ENCODE assay signal across 25 mouse cellular contexts in genomic region chr2:132705251-132705992, GRCm38 (mm10). TPM values are rescaled to one million over a fixed set of nuclear protein-coding genes. Genes with fewer than 3 reads are reported as not detected.
A peak's percentile ranks its signal among the peaks of the same experiment; 100 is the strongest.
DNase-seq lines count a peak whose midpoint lies in the region; ATAC-seq and TF ChIP-seq lines count a peak whose summit lies in the region.
"Had no signal": no experiment of that assay in that cellular context is flagged by ENCODE, and none has a peak within 500 bp of the region (broad histone marks: within the 10 kb centered on the region; RNA-seq: fewer than 3 reads in every experiment).

No protein-coding gene starts in this region.

- no peak for ATAC-seq in hindbrain, postnatal 0 days
- ATAC-seq in hindbrain, embryonic 11.5 days (ENCODE audit: low FRiP score), result no peak
- ATAC-seq in midbrain, embryonic 11.5 days (ENCODE audit: low FRiP score), result no peak
- no peak for ATAC-seq in midbrain, embryonic 14.5 days (ENCODE audit: low FRiP score, low TSS enrichment)
- ATAC-seq: intestine, embryonic 15.5 days; midbrain, embryonic 13.5 days had no signal

- H3K36me3 ChIP-seq in hindbrain, postnatal 0 days (ENCODE audit: insufficient read depth, low read length), result no peaks in the 10 kb centered on the region
- H3K36me3 ChIP-seq in hindbrain, embryonic 11.5 days (ENCODE audit: control insufficient read depth, insufficient read depth, low read length), result no peaks in the 10 kb centered on the region
- H3K36me3 ChIP-seq in midbrain, embryonic 11.5 days (ENCODE audit: control insufficient read depth, insufficient read depth, low read length), result no peaks in the 10 kb centered on the region
- H3K36me3 ChIP-seq in midbrain, embryonic 14.5 days (ENCODE audit: control insufficient read depth, insufficient read depth, low read length), result no peaks in the 10 kb centered on the region
- H3K36me3 ChIP-seq: embryonic facial prominence, embryonic 13.5 days; hindbrain, embryonic 15.5 days; intestine, embryonic 15.5 days had no signal

- no peaks in the 10 kb centered on the region for H3K27me3 ChIP-seq in hindbrain, postnatal 0 days (ENCODE audit: insufficient read depth, low read length)
- no peaks in the 10 kb centered on the region for H3K27me3 ChIP-seq in hindbrain, embryonic 11.5 days (ENCODE audit: control insufficient read depth, insufficient read depth, low read length)
- H3K27me3 ChIP-seq in midbrain, embryonic 11.5 days (ENCODE audit: control insufficient read depth, insufficient read depth, low read length), result no peaks in the 10 kb centered on the region
- no peaks in the 10 kb centered on the region for H3K27me3 ChIP-seq in midbrain, embryonic 14.5 days (ENCODE audit: control insufficient read depth, insufficient read depth, low read length)
- H3K27me3 ChIP-seq: embryonic facial prominence, embryonic 13.5 days; forebrain, embryonic 12.5 days; hindbrain, embryonic 15.5 days; intestine, embryonic 15.5 days; limb, embryonic 12.5 days; midbrain, embryonic 13.5 days; neural tube, embryonic 12.5 days had no signal

- H3K9ac ChIP-seq in hindbrain, postnatal 0 days (replicated peaks; ENCODE audit: low read length), result no peak overlapping the region
- H3K9ac ChIP-seq in hindbrain, embryonic 11.5 days (ENCODE audit: low read depth, low read length), result no peak overlapping the region
- H3K9ac ChIP-seq in midbrain, embryonic 11.5 days (ENCODE audit: low read length), result no peak overlapping the region
- H3K9ac ChIP-seq in midbrain, embryonic 14.5 days (replicated peaks; ENCODE audit: low read length), result no peak overlapping the region
- H3K9ac ChIP-seq: embryonic facial prominence, embryonic 13.5 days; forebrain, embryonic 12.5 days; hindbrain, embryonic 15.5 days; intestine, embryonic 15.5 days; limb, embryonic 12.5 days; liver, postnatal 0 days; midbrain, embryonic 13.5 days; neural tube, embryonic 12.5 days had no signal

- no peaks in the 10 kb centered on the region for H3K4me1 ChIP-seq in hindbrain, postnatal 0 days (ENCODE audit: insufficient read depth, low read length)
- no peaks in the 10 kb centered on the region for H3K4me1 ChIP-seq in hindbrain, embryonic 11.5 days (replicated peaks; ENCODE audit: control insufficient read depth, insufficient read depth, low read length)
- H3K4me1 ChIP-seq in midbrain, embryonic 11.5 days (ENCODE audit: control insufficient read depth, insufficient read depth, low read length), result no peaks in the 10 kb centered on the region
- H3K4me1 ChIP-seq in midbrain, embryonic 14.5 days (ENCODE audit: control insufficient read depth, insufficient read depth, low read length), result no peaks in the 10 kb centered on the region
- H3K4me1 ChIP-seq: forebrain, embryonic 12.5 days; heart, embryonic 10.5 days; hindbrain, embryonic 15.5 days; intestine, embryonic 15.5 days; limb, embryonic 12.5 days; midbrain, embryonic 13.5 days; neural tube, embryonic 12.5 days had no signal

- H3K27ac ChIP-seq in hindbrain, postnatal 0 days, result no peak overlapping the region
- no peak overlapping the region for H3K27ac ChIP-seq in hindbrain, embryonic 11.5 days (ENCODE audit: low read depth, low read length)
- no peak overlapping the region for H3K27ac ChIP-seq in midbrain, embryonic 11.5 days (ENCODE audit: low read depth, low read length)
- H3K27ac ChIP-seq in midbrain, embryonic 14.5 days (replicated peaks; ENCODE audit: low read depth, low read length), result no peak overlapping the region
- H3K27ac ChIP-seq: embryonic facial prominence, embryonic 13.5 days; forebrain, embryonic 12.5 days; heart, embryonic 10.5 days; hindbrain, embryonic 15.5 days; intestine, embryonic 15.5 days; limb, embryonic 12.5 days; midbrain, embryonic 13.5 days; neural tube, embryonic 12.5 days had no signal

- 61% methylated on average over 10 of the region's 10 CpGs for WGBS in hindbrain, postnatal 0 days
- 87% methylated on average over 10 of the region's 10 CpGs for WGBS in hindbrain, embryonic 11.5 days
- 88% methylated on average over 10 of the region's 10 CpGs for WGBS in midbrain, embryonic 11.5 days
- 83% methylated on average over 10 of the region's 10 CpGs for WGBS in midbrain, embryonic 14.5 days

- no peaks in the 10 kb centered on the region for H3K9me3 ChIP-seq in hindbrain, postnatal 0 days (ENCODE audit: low read length)
- H3K9me3 ChIP-seq in hindbrain, embryonic 11.5 days (ENCODE audit: control insufficient read depth, low read length), result no peaks in the 10 kb centered on the region
- no peaks in the 10 kb centered on the region for H3K9me3 ChIP-seq in midbrain, embryonic 11.5 days (ENCODE audit: control insufficient read depth, low read length)
- no peaks in the 10 kb centered on the region for H3K9me3 ChIP-seq in midbrain, embryonic 14.5 days (ENCODE audit: control insufficient read depth, low read length)
- H3K9me3 ChIP-seq: embryonic facial prominence, embryonic 13.5 days; forebrain, embryonic 12.5 days; heart, embryonic 10.5 days; hindbrain, embryonic 15.5 days; intestine, embryonic 15.5 days; limb, embryonic 12.5 days; midbrain, embryonic 13.5 days; neural tube, embryonic 12.5 days had no signal

- peak; percentile 74 for DNase-seq in adrenal gland, postnatal 10 days
- DNase-seq in adrenal gland, postnatal 4 days (ENCODE audit: low spot score in 2 of 2), result no peak
- peak; percentile 19 for DNase-seq in hindbrain, postnatal 0 days (ENCODE audit: low spot score)
- DNase-seq in hindbrain, embryonic 11.5 days (ENCODE audit: low spot score), result no peak
- DNase-seq in midbrain, embryonic 11.5 days (ENCODE audit: low spot score, missing footprints), result peak; percentile 21
- no peak for DNase-seq in midbrain, embryonic 14.5 days
- peak; percentile 50 for DNase-seq in brain, adult 2 months (ENCODE audit: low read depth, low spot score)
- no peak for DNase-seq in layer of hippocampus, adult 8-10 months (ENCODE audit: low spot score in 2 of 2)
- DNase-seq: cerebellum, adult 8-10 months; heart, postnatal 4 days; liver, postnatal 0 days; lung, postnatal 14 days; right cerebral cortex, postnatal 4 days; thymus, adult 2 months; thymus, postnatal 4 days had no signal

- no peak for TF ChIP-seq CTCF in hindbrain, postnatal 0 days (IDR thresholded peaks at IDR 0.05; ENCODE audit: low read depth)

- H3K4me3 ChIP-seq in hindbrain, postnatal 0 days (ENCODE audit: low read length), result no peak overlapping the region
- no peak overlapping the region for H3K4me3 ChIP-seq in hindbrain, embryonic 11.5 days (ENCODE audit: low read depth, low read length)
- no peak overlapping the region for H3K4me3 ChIP-seq in midbrain, embryonic 11.5 days (ENCODE audit: low read depth, low read length)
- no peak overlapping the region for H3K4me3 ChIP-seq in midbrain, embryonic 14.5 days (replicated peaks; ENCODE audit: low read depth, low read length)
- H3K4me3 ChIP-seq: embryonic facial prominence, embryonic 13.5 days; erythroblast, embryonic 14.5 days; forebrain, embryonic 12.5 days; heart, embryonic 10.5 days; hindbrain, embryonic 15.5 days; intestine, embryonic 15.5 days; limb, embryonic 12.5 days; midbrain, embryonic 13.5 days; neural tube, embryonic 12.5 days had no signal

- no peak overlapping the region for H3K4me2 ChIP-seq in hindbrain, postnatal 0 days (ENCODE audit: low read depth, low read length)
- H3K4me2 ChIP-seq in hindbrain, embryonic 11.5 days (replicated peaks; ENCODE audit: low read depth, low read length), result no peak overlapping the region
- no peak overlapping the region for H3K4me2 ChIP-seq in midbrain, embryonic 11.5 days
- H3K4me2 ChIP-seq in midbrain, embryonic 14.5 days (ENCODE audit: low read length), result no peak overlapping the region
- H3K4me2 ChIP-seq: embryonic facial prominence, embryonic 13.5 days; forebrain, embryonic 12.5 days; hindbrain, embryonic 15.5 days; intestine, embryonic 15.5 days; limb, embryonic 12.5 days; liver, embryonic 11.5 days; midbrain, embryonic 13.5 days; neural tube, embryonic 12.5 days had no signal

RNA-seq across cellular contexts. Expression of gene Shld1, which starts 18.7 kb away (rescaled TPM):
- total RNA-seq in adrenal gland, postnatal 10 days (2021), result 1 to 10 TPM; 7.6 to 9.9 TPM
- total RNA-seq in adrenal gland, postnatal 4 days (2021), result 10 to 100 TPM; 12.4 to 12.7 TPM
- total RNA-seq in hindbrain, postnatal 0 days (2014; rRNA removed), result 11.9 and 17.8 TPM in 2 replicates
- polyA plus RNA-seq in hindbrain, postnatal 0 days (2015; fragmentation: Nextera tagmentation; extraction: Ambion mirVana), result 16.7 and 18.4 TPM in 2 replicates
- 18.0 and 20.0 TPM in 2 replicates for polyA plus RNA-seq in hindbrain, embryonic 11.5 days (2014; fragmentation: Nextera tagmentation; extraction: Ambion mirVana)
- polyA plus RNA-seq in midbrain, embryonic 11.5 days (2014; fragmentation: Nextera tagmentation; extraction: Ambion mirVana), result 17.9 and 20.5 TPM in 2 replicates
- polyA plus RNA-seq in midbrain, embryonic 14.5 days (2014; fragmentation: Nextera tagmentation; extraction: Ambion mirVana), result 23.3 and 26.2 TPM in 2 replicates
- 10 to 100 TPM in 3 of 4 experiments, 1 to 10 TPM in 1; 8.6 to 13.6 (median 12.4) TPM for total RNA-seq in layer of hippocampus, adult 8-10 months (2022)

Comparison
In these comparisons a context has a peak if more than half of its experiments do, and no peak if none do; other contexts are left out.
1. DNase-seq: peak in adrenal gland, postnatal 10 days (single experiment), hindbrain, postnatal 0 days (single experiment), midbrain, embryonic 11.5 days (single experiment) and brain, adult 2 months (single experiment); none in adrenal gland, postnatal 4 days (0 of 2), hindbrain, embryonic 11.5 days (single experiment), midbrain, embryonic 14.5 days (single experiment) and layer of hippocampus, adult 8-10 months (0 of 2).